Mouse (Mus musculus): ENCODE results near the gene Tcl1b1. TPM values are rescaled to one million over a fixed set of nuclear protein-coding genes. Genes with fewer than 3 reads are reported as not detected.
"Not testable (repeated sequence)": the region's sequence is repeated elsewhere in the genome, so short reads cannot be mapped to it uniquely, and the experiment has no call there.

Tcl1b1 gene
- polyA plus RNA-seq, 1 experiment from 2014 or later, result not detected

- H3K4me2 ChIP-seq; H3K27ac ChIP-seq (ENCODE audit: low read depth); ATAC-seq (ENCODE audit: insufficient read depth); H3K9me3 ChIP-seq (ENCODE audit: low read depth, low read length); H3K4me3 ChIP-seq (ENCODE audit: low read depth, low read length); H3K4me1 ChIP-seq (ENCODE audit: insufficient read depth); H3K9ac ChIP-seq; H3K36me3 ChIP-seq (ENCODE audit: insufficient read depth); H3K27me3 ChIP-seq (ENCODE audit: insufficient read depth, low read length); DNase-seq: not testable (repeated sequence)
- 31% methylated on average over 2 of the region's 2 CpGs for WGBS
- TF ChIP-seq CTCF (IDR thresholded peaks at IDR 0.05; ENCODE audit: low read depth), result peak; percentile 41; the same call in 1 of the 2 replicates
Observed at GRCm38 (mm10) chr12:105174318-105174717, 14.8 kb downstream of the Tcl1b1 start.

GRCm38 (mm10) chr12:105176044-105176443 lies 16.6 kb downstream of the Tcl1b1 start, which contains the start of gene Tcl1b5:
Gene Tcl1b5 (plus strand): TSS chr12:105176344.
- 57% methylated on average over 3 of the region's 3 CpGs for WGBS
- not testable (repeated sequence) for DNase-seq; H3K4me2 ChIP-seq; H3K9ac ChIP-seq; H3K4me1 ChIP-seq (ENCODE audit: insufficient read depth); H3K27me3 ChIP-seq (ENCODE audit: insufficient read depth, low read length); H3K9me3 ChIP-seq (ENCODE audit: low read depth, low read length); H3K4me3 ChIP-seq (ENCODE audit: low read depth, low read length); H3K36me3 ChIP-seq (ENCODE audit: insufficient read depth); ATAC-seq (ENCODE audit: insufficient read depth); H3K27ac ChIP-seq (ENCODE audit: low read depth)

- H3K27me3 ChIP-seq (ENCODE audit: insufficient read depth, low read length); ATAC-seq (ENCODE audit: insufficient read depth); H3K4me2 ChIP-seq; H3K4me1 ChIP-seq (ENCODE audit: insufficient read depth); H3K9ac ChIP-seq; DNase-seq; H3K4me3 ChIP-seq (ENCODE audit: low read depth, low read length); H3K9me3 ChIP-seq (ENCODE audit: low read depth, low read length); H3K36me3 ChIP-seq (ENCODE audit: insufficient read depth); H3K27ac ChIP-seq (ENCODE audit: low read depth): not testable (repeated sequence)
- WGBS, result 60% methylated on average over 4 of the region's 4 CpGs
Observed at GRCm38 (mm10) chr12:105181040-105181644, 21.7 kb downstream of the Tcl1b1 start.

- not testable (repeated sequence) for H3K9ac ChIP-seq; H3K4me3 ChIP-seq (ENCODE audit: low read depth, low read length); H3K27ac ChIP-seq (ENCODE audit: low read depth); H3K4me1 ChIP-seq (ENCODE audit: insufficient read depth); H3K4me2 ChIP-seq; H3K27me3 ChIP-seq (ENCODE audit: insufficient read depth, low read length); DNase-seq; H3K9me3 ChIP-seq (ENCODE audit: low read depth, low read length); ATAC-seq (ENCODE audit: insufficient read depth); H3K36me3 ChIP-seq (ENCODE audit: insufficient read depth)
- peak; percentile 54 for TF ChIP-seq CTCF (IDR thresholded peaks at IDR 0.05; ENCODE audit: low read depth)
- WGBS, result 32% methylated on average over 2 of the region's 2 CpGs
Observed at GRCm38 (mm10) chr12:105188980-105189379, 29.5 kb downstream of the Tcl1b1 start.

GRCm38 (mm10) chr12:105190743-105191142 lies 31.3 kb downstream of the Tcl1b1 start, which contains the start of gene Tcl1b3:
Gene Tcl1b3 (plus strand): TSS chr12:105191043.
- H3K9me3 ChIP-seq (ENCODE audit: low read depth, low read length); H3K9ac ChIP-seq; H3K4me2 ChIP-seq; ATAC-seq (ENCODE audit: insufficient read depth); H3K27me3 ChIP-seq (ENCODE audit: insufficient read depth, low read length); H3K27ac ChIP-seq (ENCODE audit: low read depth); DNase-seq; H3K4me3 ChIP-seq (ENCODE audit: low read depth, low read length); H3K36me3 ChIP-seq (ENCODE audit: insufficient read depth); H3K4me1 ChIP-seq (ENCODE audit: insufficient read depth): not testable (repeated sequence)
- WGBS, result 89% methylated on average over 6 of the region's 6 CpGs

GRCm38 (mm10) chr12:105199684-105200497 lies 40.4 kb downstream of the Tcl1b1 start:
- not testable (repeated sequence) for H3K4me2 ChIP-seq; H3K27me3 ChIP-seq (ENCODE audit: insufficient read depth, low read length); H3K9ac ChIP-seq; H3K4me1 ChIP-seq (ENCODE audit: insufficient read depth); H3K27ac ChIP-seq (ENCODE audit: low read depth); DNase-seq; H3K36me3 ChIP-seq (ENCODE audit: insufficient read depth); H3K4me3 ChIP-seq (ENCODE audit: low read depth, low read length); ATAC-seq (ENCODE audit: insufficient read depth); H3K9me3 ChIP-seq (ENCODE audit: low read depth, low read length)
- 63% methylated on average over 7 of the region's 7 CpGs for WGBS

- not testable (repeated sequence) for ATAC-seq (ENCODE audit: insufficient read depth)
- WGBS, result 70% methylated on average over 1 of the region's 1 CpGs
Observed at GRCm38 (mm10) chr12:105201657-105202056, 42.2 kb downstream of the Tcl1b1 start, which contains the start of gene Tcl1b4. Gene Tcl1b4 (plus strand): TSS chr12:105201957.

More at GRCm38 (mm10) chr12:105201657-105202056, 42.2 kb downstream of the Tcl1b1 start, which contains the start of gene Tcl1b4:
- H3K4me1 ChIP-seq (ENCODE audit: insufficient read depth); H3K27me3 ChIP-seq (ENCODE audit: insufficient read depth, low read length); H3K9me3 ChIP-seq (ENCODE audit: low read depth, low read length); H3K9ac ChIP-seq; H3K4me3 ChIP-seq (ENCODE audit: low read depth, low read length); H3K27ac ChIP-seq (ENCODE audit: low read depth); H3K4me2 ChIP-seq; H3K36me3 ChIP-seq (ENCODE audit: insufficient read depth); DNase-seq: not testable (repeated sequence)

All from lung, embryonic 14.5 days (tissue).